Mouse (Mus musculus) embryonic facial prominence, embryonic 11.5 days (tissue): ENCODE results near the gene Brd3. TPM values are rescaled to one million over a fixed set of nuclear protein-coding genes. Genes with fewer than 3 reads are reported as not detected.

Experiments used
- ATAC-seq: fragments of 200-750 bp; cut with Nextera tagmentation; replicated peaks from 2 replicates; pipeline ENCODE4 v1.8.0; 2017; ENCODE audit warnings: low read depth; ENCODE audit not compliant: insufficient number of reproducible peaks, low FRiP score, low TSS enrichment
- DNase-seq: peaks from one replicate; pipeline ENCODE4 v3.0.0-alpha.2; 2015; ENCODE audit warnings: low spot score
- H3K27ac ChIP-seq: fragments of 300-500 bp; sonication (generic); replicated peaks from 2 replicates; pipeline ENCODE4 v1.5.1; 2014; ENCODE audit warnings: mild to moderate bottlenecking, low read depth, low read length, control low read depth
- H3K27me3 ChIP-seq: fragments of 300-500 bp; sonication (generic); 2 replicates; pipeline ENCODE4 v1.6.1; 2014; ENCODE audit warnings: mild to moderate bottlenecking, low read length, moderate library complexity, mixed read lengths; ENCODE audit not compliant: control insufficient read depth, insufficient read depth
- H3K36me3 ChIP-seq: fragments of 300-500 bp; sonication (generic); replicated peaks from 2 replicates; pipeline ENCODE4 v1.6.1; 2014; ENCODE audit warnings: low read depth, mild to moderate bottlenecking, low read length, moderate library complexity, mixed read lengths; ENCODE audit not compliant: control insufficient read depth, insufficient read depth
- H3K4me1 ChIP-seq: fragments of 300-500 bp; sonication (generic); 2 replicates; pipeline ENCODE4 v1.6.1; 2014; ENCODE audit warnings: low read length, mixed read lengths; ENCODE audit not compliant: control insufficient read depth, insufficient read depth
- H3K4me2 ChIP-seq: fragments of 300-500 bp; sonication (generic); 2 replicates; pipeline ENCODE4 v1.6.1; 2014; ENCODE audit warnings: low read depth, mild to moderate bottlenecking, control low read depth, low read length, moderate library complexity
- H3K4me3 ChIP-seq: fragments of 300-500 bp; sonication (generic); 2 replicates; pipeline ENCODE4 v1.5.1; 2014; ENCODE audit warnings: low read depth, low read length, control low read depth
- H3K9ac ChIP-seq: fragments of 300-500 bp; sonication (generic); replicated peaks from 2 replicates; pipeline ENCODE4 v1.6.1; 2014; ENCODE audit warnings: mild to moderate bottlenecking, control low read depth, low read length
- H3K9me3 ChIP-seq: fragments of 300-500 bp; sonication (generic); replicated peaks from 2 replicates; pipeline ENCODE4 v1.6.1; 2016; ENCODE audit warnings: mild to moderate bottlenecking, low read length, inconsistent platforms, mixed read lengths; ENCODE audit not compliant: control insufficient read depth
- WGBS: fragments of 180-500 bp; shearing (Covaris S2); extraction: QIAGEN DNeasy Blood & Tissue Kit; methylation state at CpG from one replicate; pipeline ENCODE4 v1.1.7; 2014; 5-methylcytosine and 5-hydroxymethylcytosine counted together
- polyA plus RNA-seq: library from polyadenylated mRNA; unstranded; fragments of >200 nt; fragmentation: Nextera tagmentation; extraction: Ambion mirVana; gene quantifications from 2 replicates; pipeline ENCODE4 v1.2.1, GENCODE M21; 2014

The Brd3 gene
- polyA plus RNA-seq, 1 experiment from 2014 or later: 207 TPM

DNA sequence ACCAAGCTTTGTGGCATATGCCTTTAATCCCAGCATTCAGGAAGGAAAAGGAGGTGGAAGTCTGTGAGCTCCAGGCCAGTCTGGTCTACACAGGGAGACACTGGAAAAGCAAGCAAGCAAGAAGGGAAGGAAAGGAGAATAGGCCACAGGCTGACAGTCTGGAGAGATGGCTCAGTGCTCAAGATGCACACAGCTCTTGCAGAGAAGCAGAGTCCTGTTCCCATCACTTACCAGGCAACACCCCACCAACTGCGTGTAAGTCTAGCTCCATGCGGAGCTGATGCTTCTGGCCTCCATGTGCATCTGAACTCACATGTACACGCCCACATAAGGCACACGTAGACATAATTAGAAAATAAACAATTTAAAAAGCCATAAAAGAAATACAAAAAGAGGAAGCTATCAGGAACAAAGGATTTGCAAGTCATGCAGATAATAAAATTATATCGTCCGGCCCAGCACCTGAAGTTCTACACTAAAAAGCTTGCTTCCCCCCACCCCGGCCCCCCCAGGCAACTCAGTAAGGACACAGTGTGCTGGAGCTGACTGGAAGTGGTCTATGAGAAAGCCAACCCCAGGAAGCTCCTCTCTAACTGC lies 25.1 kb downstream of the Brd3 start:
- Histone ChIP-seq H3K4me2 (no peak overlapping the region), H3K36me3 (no peaks in the 10 kb centered on the region), H3K9ac (no peak overlapping the region), H3K27ac (no peak overlapping the region), H3K9me3 (no peaks in the 10 kb centered on the region), H3K4me1 (no peaks in the 10 kb centered on the region), H3K4me3 (no peak overlapping the region), H3K27me3 (no peaks in the 10 kb centered on the region)
- no peak for ATAC-seq
- WGBS: 84% methylated on average over 7 of the region's 7 CpGs
- DNase-seq: no peak

DNA sequence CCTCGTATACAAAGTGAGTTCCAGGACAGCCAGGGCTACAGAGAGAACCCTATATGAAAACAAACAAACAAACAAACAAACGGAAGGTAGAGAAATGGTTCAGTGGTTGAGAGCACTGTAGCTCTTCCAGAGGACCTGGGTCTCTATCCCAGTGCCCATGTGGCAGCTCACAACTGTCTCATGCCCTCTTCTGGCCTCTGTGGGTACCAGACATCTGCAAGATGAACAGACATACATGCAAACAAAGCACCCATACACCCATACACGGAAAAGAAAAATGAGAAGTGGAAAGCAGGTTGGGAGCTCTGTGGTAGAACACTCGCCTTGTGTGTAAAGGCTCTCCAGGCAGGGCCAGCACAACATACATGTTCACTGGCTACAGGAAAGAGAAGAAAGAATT lies 27.1 kb downstream of the Brd3 start:
- Histone ChIP-seq H3K9ac (no peak overlapping the region), H3K4me1 (no peaks in the 10 kb centered on the region), H3K4me2 (no peak overlapping the region), H3K4me3 (no peak overlapping the region), H3K9me3 (no peaks in the 10 kb centered on the region), H3K36me3 (no peaks in the 10 kb centered on the region), H3K27me3 (no peaks in the 10 kb centered on the region), H3K27ac (no peak overlapping the region)
- 84% methylated on average over 4 of the region's 4 CpGs for WGBS
- ATAC-seq (no peak), DNase-seq (no peak)

DNA sequence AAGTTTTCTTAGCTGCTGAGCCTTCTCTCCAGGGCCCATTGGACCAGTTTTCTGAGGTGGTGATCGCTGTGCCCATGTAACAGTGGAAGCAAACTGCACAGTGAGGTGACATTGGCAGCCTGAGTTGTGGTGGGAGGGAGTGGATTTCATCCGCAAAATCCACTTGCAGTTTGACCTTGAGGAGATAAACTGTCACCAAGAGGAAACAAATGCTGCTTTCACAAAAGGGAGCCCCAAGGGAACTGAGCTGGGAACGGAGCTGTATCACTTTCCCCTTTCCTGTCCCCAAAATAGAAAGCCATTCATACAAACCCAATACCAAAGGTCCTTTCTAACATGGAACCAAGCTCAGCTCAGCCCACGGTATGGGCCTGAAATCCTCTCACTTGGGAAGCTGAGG lies 27.6 kb downstream of the Brd3 start:
- H3K9me3 ChIP-seq: no peaks in the 10 kb centered on the region
- no peak overlapping the region for H3K27ac ChIP-seq
- no peak for ATAC-seq
- no peak for DNase-seq
- H3K4me1 ChIP-seq: no peaks in the 10 kb centered on the region
- H3K9ac ChIP-seq: no peak overlapping the region
- no peak overlapping the region for H3K4me3 ChIP-seq
- 48% methylated on average over 4 of the region's 4 CpGs for WGBS
- H3K36me3 ChIP-seq: no peaks in the 10 kb centered on the region
- H3K4me2 ChIP-seq: no peak overlapping the region
- H3K27me3 ChIP-seq: no peaks in the 10 kb centered on the region

DNA sequence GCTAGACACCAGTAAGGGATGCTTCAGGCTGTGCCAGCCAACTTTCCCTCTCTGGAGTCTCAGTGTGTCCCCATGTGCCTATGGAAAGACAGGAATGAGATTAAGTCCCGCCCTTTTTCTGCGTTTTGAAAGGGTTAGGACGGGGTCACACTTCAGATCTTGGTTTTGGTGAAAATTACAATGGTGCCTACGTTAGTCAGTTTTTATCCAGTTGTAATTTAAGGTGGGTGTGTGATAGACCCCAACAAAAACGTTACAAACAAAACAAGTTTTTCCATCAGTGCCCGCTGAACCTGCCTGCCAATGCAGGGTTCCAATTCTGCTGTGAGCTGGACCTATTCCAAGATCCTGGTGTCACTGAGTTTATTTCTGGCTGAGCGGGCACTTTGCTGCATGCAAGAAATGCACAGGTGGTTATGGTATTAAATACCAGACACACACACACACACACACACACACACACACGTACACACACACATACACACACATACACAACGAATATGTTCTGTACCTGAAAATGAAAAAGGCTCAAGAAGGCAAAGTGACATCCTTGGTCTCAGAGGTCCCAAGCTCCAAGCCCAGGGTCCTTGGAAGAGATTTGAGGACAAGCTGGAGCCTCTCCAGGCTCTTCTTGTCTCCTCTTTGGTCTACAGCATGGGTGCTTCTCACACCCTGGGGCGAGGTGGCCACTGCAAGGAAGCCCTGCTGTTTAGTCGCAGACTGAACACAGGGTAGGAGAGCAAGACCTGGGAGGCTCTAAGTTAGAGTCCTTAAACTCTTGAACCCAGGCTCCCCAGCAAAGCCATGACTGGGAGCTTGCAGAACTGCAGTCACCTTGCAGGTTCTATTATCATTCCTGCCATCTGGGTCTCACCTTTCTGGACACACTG lies 30.9 kb downstream of the Brd3 start:
- Histone ChIP-seq H3K27me3 (no peaks in the 10 kb centered on the region), H3K4me1 (peaks cover 9% of the 10 kb centered on the region; the same call in 1 of the 2 replicates), H3K4me3 (peak overlapping the region; percentile 98), H3K9ac (peak overlapping the region; percentile 74), H3K9me3 (no peaks in the 10 kb centered on the region), H3K27ac (peak overlapping the region; percentile 85; the same call in 1 of the 2 replicates), H3K36me3 (no peaks in the 10 kb centered on the region; the same call in none of the 2 replicates), H3K4me2 (peak overlapping the region; percentile 72)
- DNase-seq (no peak), ATAC-seq (no peak)
- 29% methylated on average over 11 of the region's 11 CpGs for WGBS

DNA sequence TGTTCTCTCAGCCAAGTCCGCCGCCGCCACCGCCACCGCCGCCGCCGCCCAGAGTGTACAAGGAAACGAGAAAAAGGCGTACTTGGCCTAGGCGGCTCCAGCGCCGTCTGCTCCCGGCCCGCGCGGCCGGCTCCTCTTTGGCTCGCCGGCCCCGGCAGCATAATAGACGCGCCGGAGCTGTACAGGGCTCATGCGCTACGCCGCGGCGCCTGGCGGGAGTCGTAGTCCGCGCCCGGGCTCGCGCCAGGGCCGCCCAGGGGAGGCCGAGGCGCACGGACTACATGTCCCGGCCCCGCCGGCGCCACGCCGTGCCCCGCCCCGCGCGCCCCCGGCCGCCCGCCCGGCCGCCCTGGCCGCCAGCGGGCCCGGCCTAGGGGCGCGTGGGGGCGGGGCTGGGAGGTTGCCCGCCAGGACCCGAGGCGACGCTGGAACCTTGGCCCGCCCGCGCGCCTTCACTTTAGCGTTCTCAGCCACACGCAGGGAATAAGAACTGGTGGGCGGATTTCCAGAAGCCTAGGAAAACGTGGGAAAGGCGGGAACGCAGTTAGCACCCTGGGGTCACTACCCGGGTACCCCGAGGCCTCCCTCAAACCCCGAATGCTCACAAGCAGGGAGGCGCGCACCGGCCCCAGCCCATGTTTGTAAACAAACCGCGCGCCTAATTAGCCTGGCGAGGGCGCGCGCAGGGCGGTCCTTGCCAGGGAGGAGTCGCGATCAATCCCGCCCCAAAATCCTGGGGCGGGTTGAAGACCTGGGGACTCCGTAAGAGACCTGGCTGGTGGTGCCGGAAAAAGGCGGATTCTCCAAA lies 31.8 kb downstream of the Brd3 start:
- DNase-seq: peak; percentile 97
- Histone ChIP-seq H3K9ac (peak overlapping the region; percentile 99), H3K27me3 (no peaks in the 10 kb centered on the region), H3K4me2 (peak overlapping the region; percentile 90), H3K9me3 (no peaks in the 10 kb centered on the region), H3K4me3 (peak overlapping the region; percentile 98), H3K27ac (peak overlapping the region; percentile 94), H3K4me1 (peaks cover 12% of the 10 kb centered on the region), H3K36me3 (no peaks in the 10 kb centered on the region; the same call in none of the 2 replicates)
- ATAC-seq: peak; percentile 99
- under 1% methylated on average over 73 of the region's 96 CpGs for WGBS

DNA sequence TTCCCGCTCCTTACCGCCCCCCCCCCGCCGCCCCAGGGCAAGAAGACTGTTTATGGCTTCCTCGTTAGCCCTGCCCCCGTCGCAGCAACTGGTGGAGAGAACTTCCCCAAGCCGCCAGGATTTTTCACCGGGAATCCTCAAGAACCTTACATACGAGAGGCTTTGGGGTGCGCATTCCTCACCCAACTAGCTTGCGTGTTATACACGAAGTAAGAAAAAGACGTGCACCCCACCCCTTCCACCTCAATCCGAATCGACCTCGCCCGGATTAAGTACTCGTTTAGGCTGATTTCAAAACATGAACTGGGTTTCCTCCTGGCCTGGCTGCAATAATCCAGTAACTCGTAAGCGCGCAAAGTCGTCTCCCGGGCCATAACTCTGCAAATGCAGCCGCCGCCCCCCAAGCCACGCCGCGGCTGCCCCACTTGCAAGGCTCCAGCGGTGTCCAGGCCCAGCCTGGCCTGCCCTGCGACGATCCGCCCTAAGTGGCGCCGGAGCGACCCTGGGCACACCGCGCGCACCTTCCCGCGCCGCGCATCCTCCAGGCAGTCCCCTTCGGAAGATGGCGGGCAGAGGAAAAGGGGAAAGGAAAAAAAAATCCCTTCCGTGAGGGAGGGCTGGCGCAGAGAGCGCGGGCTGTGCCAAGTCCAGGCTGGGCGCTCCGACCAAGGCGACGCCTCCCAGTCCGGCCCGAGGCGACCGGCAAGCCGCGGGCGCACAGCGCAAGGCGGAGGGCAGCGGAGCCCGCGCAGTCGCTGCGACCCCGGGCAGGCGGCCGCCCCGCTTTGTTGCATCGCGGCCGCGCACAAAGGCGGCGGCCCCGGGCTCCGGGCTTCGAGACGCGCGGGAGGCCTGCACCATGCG lies 32.6 kb downstream of the Brd3 start:
- ATAC-seq (peak; percentile 17), DNase-seq (peak; percentile 38)
- Histone ChIP-seq H3K9me3 (no peaks in the 10 kb centered on the region), H3K36me3 (no peaks in the 10 kb centered on the region; the same call in none of the 2 replicates), H3K9ac (peak overlapping the region; percentile 99), H3K27ac (peak overlapping the region; percentile 94), H3K4me2 (peak overlapping the region; percentile 90), H3K4me1 (peaks cover 12% of the 10 kb centered on the region), H3K4me3 (peak overlapping the region; percentile 98), H3K27me3 (no peaks in the 10 kb centered on the region)
- WGBS: under 1% methylated on average over 82 of the region's 84 CpGs

DNA sequence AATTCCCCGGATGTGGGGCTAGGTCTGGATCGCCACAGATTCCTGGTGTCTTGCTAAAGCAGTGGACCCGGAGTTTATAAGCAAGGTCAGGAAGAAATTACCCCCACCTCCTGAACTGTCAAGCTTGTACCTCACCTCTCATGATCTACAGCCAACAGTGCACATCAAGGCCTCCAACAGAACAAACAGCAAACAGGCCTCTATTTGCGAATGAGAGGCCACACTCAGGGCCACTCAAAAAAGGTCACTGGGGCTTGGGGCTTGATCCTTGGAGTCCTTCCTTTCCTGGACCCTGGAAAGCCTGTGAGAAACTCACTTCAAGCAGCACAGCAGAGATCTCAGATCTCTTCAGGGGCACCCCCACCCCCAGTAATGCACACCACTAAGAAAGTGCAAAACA lies 33.6 kb downstream of the Brd3 start:
- H3K27ac ChIP-seq: no peak overlapping the region
- ATAC-seq: no peak

More for the DNA sequence above, 33.6 kb downstream of the Brd3 start:
- no peaks in the 10 kb centered on the region for H3K9me3 ChIP-seq
- no peaks in the 10 kb centered on the region for H3K27me3 ChIP-seq
- no peak for DNase-seq
- no peaks in the 10 kb centered on the region; the same call in none of the 2 replicates for H3K36me3 ChIP-seq
- peak overlapping the region; percentile 98 for H3K4me3 ChIP-seq
- H3K9ac ChIP-seq: peak overlapping the region; percentile 99
- WGBS: 22% methylated on average over 4 of the region's 4 CpGs
- peaks cover 12% of the 10 kb centered on the region for H3K4me1 ChIP-seq
- peak overlapping the region; percentile 90 for H3K4me2 ChIP-seq
